Mouse (Mus musculus) midbrain, embryonic 14.5 days (tissue): ENCODE data around the gene Nab1. TPM values are rescaled to one million over a fixed set of nuclear protein-coding genes. Genes with fewer than 3 reads are reported as not detected.

ENCODE experiments used
- polyA plus RNA-seq: library from polyadenylated mRNA; unstranded; fragments of >200 nt; fragmentation: Nextera tagmentation; extraction: Ambion mirVana; gene quantifications from 2 replicates; pipeline ENCODE4 v1.2.1, GENCODE M21; 2014

The Nab1 gene
- polyA plus RNA-seq, 1 experiment from 2014 or later: 6.0 TPM

Other genes with a start within 250 kb of the Nab1 start
- gene Nemp2, start 130.0 kb upstream of the Nab1 start, polyA plus RNA-seq: 5.5 and 7.6 TPM in 2 replicates
- gene Mfsd6, start 226.8 kb upstream of the Nab1 start, polyA plus RNA-seq: 10.3 and 12.0 TPM in 2 replicates